Mouse (Mus musculus) stomach, postnatal 0 days (tissue): ENCODE measurements at regions not wholly inside any gene's neighbourhood (a gene's known extent, or its start where the extent isn't known, plus 50 kb on each side); places are given as distances from the start of the nearest gene placed in this dataset.

ENCODE experiments used
- ATAC-seq: fragments of 200-750 bp; cut with Nextera tagmentation; 2 replicates; pipeline ENCODE4 v1.8.0; 2017; ENCODE audit not compliant: low FRiP score, low TSS enrichment
- DNase-seq: peaks from one replicate; pipeline ENCODE4 v3.0.0-alpha.2; 2016; ENCODE audit warnings: low spot score
- H3K27ac ChIP-seq: fragments of 300-500 bp; sonication (generic); replicated peaks from 2 replicates; pipeline ENCODE4 v1.5.1; 2014; ENCODE audit warnings: mild to moderate bottlenecking, control low read depth
- H3K27me3 ChIP-seq: fragments of 300-500 bp; sonication (generic); 2 replicates; pipeline ENCODE4 v1.6.1; 2014; ENCODE audit warnings: low read length; ENCODE audit not compliant: control insufficient read depth, insufficient read depth
- H3K36me3 ChIP-seq: fragments of 300-500 bp; sonication (generic); 2 replicates; pipeline ENCODE4 v1.6.1; 2014; ENCODE audit warnings: low read length, mixed read lengths; ENCODE audit not compliant: control insufficient read depth, insufficient read depth
- H3K4me1 ChIP-seq: fragments of 300-500 bp; sonication (generic); replicated peaks from 2 replicates; pipeline ENCODE4 v1.6.1; 2014; ENCODE audit warnings: antibody characterized with exemption; ENCODE audit not compliant: control insufficient read depth, insufficient read depth
- H3K4me2 ChIP-seq: fragments of 300-500 bp; sonication (generic); replicated peaks from 2 replicates; pipeline ENCODE4 v1.6.1; 2014; ENCODE audit warnings: low read depth, mild to moderate bottlenecking, control low read depth, moderate library complexity
- H3K4me3 ChIP-seq: fragments of 300-500 bp; sonication (generic); 2 replicates; pipeline ENCODE4 v1.5.1; 2014; ENCODE audit warnings: low read depth, low read length, control low read depth
- H3K9ac ChIP-seq: fragments of 300-500 bp; sonication (generic); 2 replicates; pipeline ENCODE4 v1.6.1; 2014; ENCODE audit warnings: mild to moderate bottlenecking, low read length, control low read depth, mixed read lengths
- H3K9me3 ChIP-seq: fragments of 300-500 bp; sonication (generic); 2 replicates; pipeline ENCODE4 v1.6.1; 2016; ENCODE audit warnings: low read length; ENCODE audit not compliant: control insufficient read depth
- CTCF ChIP-seq: IDR thresholded peaks from 2 replicates; pipeline ENCODE4 v1.5.1; 2016; ENCODE audit warnings: antibody characterized with exemption, low read depth, mild to moderate bottlenecking, moderate library complexity
- EP300 ChIP-seq: optimal IDR thresholded peaks from 2 replicates; pipeline ENCODE3; 2016; ENCODE audit warnings: antibody characterized with exemption
- WGBS: fragments of 180-500 bp; shearing (Covaris S2); extraction: QIAGEN DNeasy Blood & Tissue Kit; methylation state at CpG from one replicate; pipeline ENCODE4 v1.1.7; 2014; 5-methylcytosine and 5-hydroxymethylcytosine counted together

GRCm38 (mm10) chr4:148384251-148385230 is 60.0 kb downstream of the Ubiad1 start:
- no peaks in the 10 kb centered on the region for H3K4me1 ChIP-seq
- H3K4me2 ChIP-seq, result no peak overlapping the region
- H3K9me3 ChIP-seq, result no peaks in the 10 kb centered on the region
- no peak overlapping the region for H3K9ac ChIP-seq
- TF ChIP-seq EP300 (no peak), CTCF (no peak)
- H3K27ac ChIP-seq, result no peak overlapping the region
- no peaks in the 10 kb centered on the region for H3K36me3 ChIP-seq
- ATAC-seq (no peak), DNase-seq (no peak)
- H3K4me3 ChIP-seq, result no peak overlapping the region
- WGBS, result 41% methylated on average over 20 of the region's 20 CpGs
- no peaks in the 10 kb centered on the region for H3K27me3 ChIP-seq

- Histone ChIP-seq H3K27me3 (no peaks in the 10 kb centered on the region), H3K4me3 (no peak overlapping the region), H3K27ac (no peak overlapping the region), H3K36me3 (no peaks in the 10 kb centered on the region), H3K4me2 (no peak overlapping the region), H3K4me1 (no peaks in the 10 kb centered on the region), H3K9ac (no peak overlapping the region), H3K9me3 (no peaks in the 10 kb centered on the region)
- TF ChIP-seq EP300 (no peak), CTCF (no peak)
- DNase-seq (no peak), ATAC-seq (no peak)
- WGBS, result 80% methylated on average over 6 of the region's 6 CpGs
Observed at GRCm38 (mm10) chr4:148380562-148380961, 64.0 kb downstream of the Ubiad1 start.

- Histone ChIP-seq H3K27me3 (no peaks in the 10 kb centered on the region), H3K4me3 (no peak overlapping the region), H3K9ac (no peak overlapping the region), H3K4me1 (no peaks in the 10 kb centered on the region), H3K9me3 (no peaks in the 10 kb centered on the region), H3K36me3 (no peaks in the 10 kb centered on the region), H3K4me2 (no peak overlapping the region), H3K27ac (no peak overlapping the region)
- ATAC-seq (no peak), DNase-seq (no peak)
- WGBS, result 71% methylated on average over 11 of the region's 11 CpGs
- TF ChIP-seq EP300 (no peak), CTCF (no peak)
Observed at GRCm38 (mm10) chr4:148378491-148378890, 66.1 kb downstream of the Ubiad1 start.

GRCm38 (mm10) chr4:148377368-148377767 is 67.2 kb downstream of the Ubiad1 start:
- no peak overlapping the region for H3K4me2 ChIP-seq
- DNase-seq (no peak), ATAC-seq (no peak)
- H3K4me1 ChIP-seq, result no peaks in the 10 kb centered on the region
- H3K27me3 ChIP-seq, result no peaks in the 10 kb centered on the region
- WGBS, result 41% methylated on average over 8 of the region's 8 CpGs
- H3K36me3 ChIP-seq, result no peaks in the 10 kb centered on the region
- no peaks in the 10 kb centered on the region for H3K9me3 ChIP-seq
- H3K9ac ChIP-seq, result no peak overlapping the region
- no peak overlapping the region for H3K27ac ChIP-seq
- TF ChIP-seq EP300 (no peak), CTCF (no peak)
- no peak overlapping the region for H3K4me3 ChIP-seq

GRCm38 (mm10) chr4:148376439-148376838 is 68.1 kb downstream of the Ubiad1 start:
- no peaks in the 10 kb centered on the region for H3K4me1 ChIP-seq
- H3K27me3 ChIP-seq, result no peaks in the 10 kb centered on the region
- H3K9ac ChIP-seq, result no peak overlapping the region
- 29% methylated on average over 3 of the region's 3 CpGs for WGBS
- no peak for TF ChIP-seq EP300
- no peak for TF ChIP-seq CTCF
- H3K4me3 ChIP-seq, result no peak overlapping the region
- H3K27ac ChIP-seq, result no peak overlapping the region
- ATAC-seq (no peak), DNase-seq (no peak)
- no peak overlapping the region for H3K4me2 ChIP-seq
- H3K9me3 ChIP-seq, result no peaks in the 10 kb centered on the region
- H3K36me3 ChIP-seq, result no peaks in the 10 kb centered on the region

- H3K4me2 ChIP-seq, result no peak overlapping the region
- no peak for ATAC-seq
- H3K36me3 ChIP-seq, result no peaks in the 10 kb centered on the region
- no peak overlapping the region for H3K4me3 ChIP-seq
- DNase-seq, result no peak
- no peaks in the 10 kb centered on the region for H3K9me3 ChIP-seq
- TF ChIP-seq CTCF, result no peak
- no peak for TF ChIP-seq EP300
- no peak overlapping the region for H3K27ac ChIP-seq
- no peaks in the 10 kb centered on the region for H3K27me3 ChIP-seq
- WGBS, result 91% methylated on average over 7 of the region's 7 CpGs
- no peak overlapping the region for H3K9ac ChIP-seq
- no peaks in the 10 kb centered on the region for H3K4me1 ChIP-seq
Observed at GRCm38 (mm10) chr4:148371489-148371888, 73.1 kb downstream of the Ubiad1 start.
